Mouse (Mus musculus) c-Kit-positive CD71-negative TER-119-negative erythroid progenitor cells, embryonic 14.5 days (primary cell): ENCODE measurements at regions not wholly inside any gene's neighbourhood (a gene's known extent, or its start where the extent isn't known, plus 50 kb on each side); places are given as distances from the start of the nearest gene placed in this dataset.

ENCODE experiments used
- DNase-seq: peaks from one replicate; pipeline ENCODE4 v3.0.0-alpha.2; 2013; ENCODE audit warnings: low read depth

DNA sequence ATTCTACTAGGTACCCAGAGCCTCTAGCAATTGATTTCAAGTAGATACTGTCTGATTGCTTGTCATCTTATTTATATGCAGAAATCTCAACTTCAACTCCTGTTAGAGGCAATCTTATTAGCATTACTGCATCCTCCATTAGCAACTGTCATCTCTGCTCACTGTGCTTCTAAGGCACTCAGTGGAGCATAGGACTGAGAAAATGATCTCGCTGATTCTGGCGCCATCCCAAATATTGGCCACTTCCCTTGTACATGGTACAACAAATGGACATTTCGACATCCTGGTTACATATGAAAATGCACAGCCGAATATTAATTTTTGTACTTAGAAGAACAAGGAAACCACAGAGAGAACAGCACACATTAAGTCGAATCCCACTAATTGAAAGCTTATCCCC lies 329.7 kb upstream of the G2e3 start:
- DNase-seq: no peak

DNA sequence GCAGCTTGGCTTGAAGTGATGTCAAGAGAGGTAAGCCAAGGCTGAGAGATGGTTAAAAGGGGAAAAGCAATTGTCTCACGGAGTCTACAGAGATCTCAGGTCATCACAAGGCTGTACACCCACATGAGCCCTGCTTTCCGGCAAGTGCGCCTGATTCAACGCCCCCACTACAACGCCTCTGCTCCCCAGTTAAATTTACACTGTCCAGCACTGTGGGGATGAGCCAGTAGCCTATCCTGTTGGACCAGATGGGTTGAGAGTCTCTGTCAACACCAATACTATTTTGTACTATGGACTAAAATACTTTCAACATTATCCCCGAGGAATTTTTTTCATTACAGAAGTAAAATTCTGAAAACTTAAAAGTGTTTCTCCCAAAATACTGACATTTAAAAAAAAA lies 331.8 kb upstream of the G2e3 start:
- DNase-seq: no peak

DNA sequence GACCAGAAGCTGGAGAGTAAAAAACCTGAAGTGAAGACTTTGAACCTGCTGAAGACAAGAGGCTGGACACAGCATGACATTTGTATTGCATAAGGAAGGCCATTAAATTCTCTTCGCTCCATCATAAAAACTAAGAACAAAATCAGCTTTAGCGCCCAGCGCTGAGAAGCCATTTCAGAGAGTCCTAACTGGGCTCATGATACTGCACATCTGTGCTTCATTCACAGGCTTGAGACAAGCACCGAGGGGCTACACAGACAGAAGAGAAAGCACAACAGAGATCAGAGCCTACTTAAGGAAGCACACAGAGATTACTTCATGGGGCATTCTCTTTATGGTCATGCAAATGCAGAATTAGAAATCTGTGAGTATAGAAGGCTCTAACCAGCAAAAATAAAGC lies 338.2 kb upstream of the G2e3 start:
- DNase-seq: no peak

DNA sequence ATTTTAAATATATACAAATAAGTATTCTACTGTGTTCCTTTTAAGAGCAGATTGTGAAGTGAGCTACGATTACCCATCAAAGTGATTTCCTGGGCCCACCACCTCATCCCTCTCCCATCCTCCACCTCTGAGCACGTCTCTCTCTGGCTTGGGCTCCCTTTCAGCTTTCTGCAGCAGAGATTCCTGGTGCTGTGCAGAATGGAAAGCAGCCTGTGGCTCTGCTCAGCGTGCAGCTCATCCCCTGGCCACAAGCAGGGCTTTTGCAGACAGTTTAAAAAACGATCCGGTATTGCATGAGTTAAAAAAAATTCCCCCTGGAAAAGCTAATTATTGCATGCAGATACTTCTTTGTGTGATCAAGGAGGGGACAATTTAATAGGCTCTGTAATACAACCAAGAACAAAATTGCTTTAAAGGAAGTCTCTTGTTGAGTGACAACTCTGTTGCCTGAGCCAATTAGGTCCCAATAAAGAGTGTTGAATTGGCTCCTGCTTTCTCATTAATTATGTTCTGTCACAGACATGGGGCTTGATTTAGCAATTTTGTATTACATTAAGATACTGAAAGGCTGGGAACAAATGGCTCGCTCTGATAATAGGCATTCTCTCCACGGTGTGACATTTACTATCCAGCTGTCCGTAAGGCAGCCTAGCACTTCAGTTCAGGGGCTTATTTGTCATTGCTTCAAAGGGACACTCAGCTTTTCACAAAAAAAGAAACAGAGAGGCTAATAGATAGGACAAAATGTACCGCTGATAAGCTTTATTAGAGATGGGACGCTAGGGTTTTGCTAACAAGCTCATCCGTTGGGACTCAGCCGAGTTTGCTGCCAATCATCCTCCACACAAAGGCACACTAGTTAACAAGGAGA lies 345.9 kb upstream of the G2e3 start:
- no peak for DNase-seq

DNA sequence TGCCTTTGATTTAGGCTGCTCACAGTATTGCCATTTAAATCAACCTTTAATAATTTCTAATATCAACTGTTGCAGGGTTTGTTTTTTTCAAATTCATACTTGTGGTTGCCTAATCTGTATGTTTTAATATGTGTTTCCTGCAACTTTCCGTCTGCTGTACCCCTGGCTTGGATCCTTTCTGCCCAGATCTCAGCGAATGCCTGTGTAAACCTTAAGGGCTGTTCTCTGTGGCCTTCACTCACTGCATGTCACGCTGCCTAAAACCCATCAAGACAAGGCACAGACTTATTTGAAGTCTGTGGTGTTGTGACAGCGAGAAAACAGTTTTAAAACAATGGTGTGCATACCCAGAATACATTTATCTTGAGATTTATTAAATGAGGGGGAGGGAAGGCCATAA lies 346.8 kb upstream of the G2e3 start:
- DNase-seq: no peak

DNA sequence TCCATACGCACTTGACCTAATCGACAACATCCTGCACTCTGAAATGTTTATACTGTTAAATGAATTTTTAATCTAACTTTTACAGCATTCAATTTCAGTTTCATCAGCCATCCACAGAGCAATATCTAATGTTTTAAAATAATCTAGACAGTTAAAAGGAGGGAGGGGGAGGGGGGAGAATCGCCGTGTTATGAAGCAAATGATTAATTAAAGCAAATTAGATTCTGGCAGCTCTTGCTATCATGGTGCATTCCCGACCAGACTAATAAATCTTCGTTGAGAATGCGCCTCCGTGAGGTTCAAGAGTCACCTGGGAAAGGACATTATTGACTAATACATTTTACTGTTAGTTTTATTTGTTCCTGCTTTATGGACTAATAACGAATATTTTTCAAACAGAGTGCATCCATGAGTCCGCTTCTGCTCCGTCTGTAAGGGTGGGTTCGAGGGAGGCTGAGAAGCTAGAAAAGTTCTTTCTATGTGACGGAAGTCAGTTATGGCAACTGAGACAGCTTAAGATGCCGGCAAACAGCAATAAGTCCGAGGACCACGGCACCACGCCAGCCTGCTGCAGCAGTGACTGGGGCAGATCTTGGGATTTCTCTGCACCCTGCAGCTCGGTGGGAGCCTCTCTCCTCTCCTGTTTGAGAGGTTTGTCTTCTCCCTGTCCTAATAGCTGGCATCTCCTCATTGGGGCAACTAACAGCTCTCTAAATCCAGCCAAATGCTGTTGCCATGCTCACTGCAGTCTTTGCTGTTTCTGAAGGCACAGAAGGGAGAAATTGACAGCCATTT lies 347.4 kb upstream of the G2e3 start:
- DNase-seq: no peak

DNA sequence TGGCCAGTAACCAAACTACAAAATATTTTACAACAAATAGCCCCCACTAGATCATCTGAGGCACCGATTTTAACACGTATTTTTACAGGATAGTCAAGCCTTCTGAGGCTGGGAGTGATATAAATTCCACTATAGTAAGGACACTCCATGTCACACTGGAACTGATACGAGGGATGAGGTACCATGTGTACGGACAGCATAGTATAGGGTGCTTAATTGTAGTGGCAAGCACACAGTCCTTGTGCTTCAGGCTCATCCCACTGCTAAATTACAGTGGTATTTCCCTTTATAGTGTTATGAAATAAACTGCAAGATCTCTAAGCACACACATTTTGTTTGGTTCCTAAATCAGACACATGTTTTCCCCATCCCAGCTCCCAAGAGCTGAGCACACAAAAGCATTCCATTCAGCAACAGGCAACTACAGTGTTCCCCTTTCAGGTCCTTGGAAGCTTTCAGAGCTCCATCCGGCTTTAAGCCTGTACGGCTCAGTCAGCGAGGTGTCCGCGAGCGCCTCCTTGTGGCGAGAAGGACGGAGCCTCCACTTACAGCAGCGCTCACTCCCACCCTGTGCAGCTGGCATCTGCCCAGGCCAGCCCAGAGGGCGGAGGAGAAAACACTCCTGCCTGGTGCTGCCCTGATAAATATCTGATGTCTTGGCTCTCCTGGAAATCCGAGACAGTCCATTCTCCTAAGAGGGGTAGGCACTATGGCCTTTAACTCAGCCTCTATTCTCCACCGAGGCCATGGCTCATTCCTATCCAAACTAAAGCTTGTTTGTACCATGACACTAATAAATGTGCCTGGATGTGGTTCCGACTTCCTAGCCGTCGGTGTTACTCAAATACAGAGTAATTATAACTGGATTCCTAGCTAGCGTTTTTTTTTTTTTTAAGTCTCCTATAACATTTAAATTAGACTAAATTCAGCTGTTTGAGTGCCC lies 348.3 kb upstream of the G2e3 start:
- DNase-seq: peak; percentile 17

DNA sequence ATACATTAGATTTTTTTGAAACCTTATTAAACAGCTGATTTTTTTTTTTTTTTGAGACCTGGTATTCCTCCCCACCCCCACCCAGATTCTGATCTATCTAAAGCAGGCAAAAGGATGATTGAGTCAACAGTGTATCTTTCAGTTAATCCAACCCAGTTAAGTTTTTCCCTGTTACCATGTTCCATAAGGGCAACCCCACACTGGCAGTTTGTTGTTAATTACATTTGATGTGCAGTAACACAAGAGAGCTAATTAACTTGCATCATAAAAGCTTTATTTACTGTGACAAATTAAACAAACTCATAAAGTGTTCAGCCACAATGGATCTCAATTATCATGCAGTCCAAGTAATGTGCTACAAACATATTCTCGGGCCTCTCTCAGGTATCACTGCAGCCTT lies 346.8 kb upstream of the Prkd1 start:
- no peak for DNase-seq

DNA sequence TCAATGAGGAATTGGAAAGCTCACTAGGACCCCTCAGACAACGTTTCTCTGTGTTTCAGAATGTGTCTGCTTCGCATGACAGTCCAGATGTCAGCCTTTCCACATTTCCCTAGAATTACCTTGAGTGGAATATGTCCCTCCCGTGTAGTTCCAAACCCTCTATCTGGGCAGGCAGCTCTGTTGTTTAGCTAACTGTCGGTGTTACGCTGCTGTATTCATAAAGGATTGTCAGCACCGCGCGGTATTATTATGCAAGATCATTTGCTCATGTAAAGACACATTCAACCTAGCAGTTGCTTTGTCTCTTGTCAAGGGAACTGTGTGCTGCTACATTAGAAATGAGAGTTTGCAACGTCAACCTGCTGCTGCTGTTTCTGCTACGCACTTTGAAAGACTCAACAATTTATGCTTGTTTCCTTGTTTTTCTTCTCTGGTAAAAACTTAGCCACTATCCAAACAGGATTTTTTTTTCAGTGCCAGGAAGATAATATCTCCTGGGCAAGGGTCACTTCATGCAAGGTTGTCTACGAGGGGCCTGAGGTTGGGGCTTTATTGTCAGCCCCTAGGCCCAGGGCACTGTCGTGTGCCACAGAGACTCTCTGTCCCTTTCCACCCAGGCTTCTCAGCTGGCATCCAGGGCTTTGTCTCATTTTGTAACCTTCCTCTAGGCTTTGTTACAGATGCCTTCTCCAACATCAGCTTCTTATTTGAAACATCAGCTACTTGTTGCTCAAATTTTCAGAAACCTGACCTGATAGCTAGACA lies 340.8 kb upstream of the Prkd1 start:
- DNase-seq: no peak

DNA sequence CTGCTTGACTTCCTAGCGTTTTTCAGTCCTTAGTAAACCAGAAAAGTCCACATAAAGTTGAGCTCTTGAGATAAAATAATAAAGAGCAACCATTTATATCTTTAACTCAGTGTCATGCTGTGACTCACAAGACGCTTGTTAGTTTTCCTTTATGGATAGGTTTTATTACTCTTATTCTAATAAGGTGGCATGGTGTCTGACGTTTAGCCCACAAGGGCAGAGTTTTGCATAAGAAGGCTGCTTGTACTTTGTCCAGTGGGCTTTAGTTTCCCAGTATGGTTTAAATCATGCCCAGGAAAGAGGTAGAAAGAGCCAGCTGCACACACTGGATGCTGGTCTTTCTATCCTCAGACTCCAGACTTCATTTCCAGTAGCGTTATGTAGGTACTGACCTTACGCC lies 332.4 kb upstream of the Prkd1 start:
- no peak for DNase-seq

DNA sequence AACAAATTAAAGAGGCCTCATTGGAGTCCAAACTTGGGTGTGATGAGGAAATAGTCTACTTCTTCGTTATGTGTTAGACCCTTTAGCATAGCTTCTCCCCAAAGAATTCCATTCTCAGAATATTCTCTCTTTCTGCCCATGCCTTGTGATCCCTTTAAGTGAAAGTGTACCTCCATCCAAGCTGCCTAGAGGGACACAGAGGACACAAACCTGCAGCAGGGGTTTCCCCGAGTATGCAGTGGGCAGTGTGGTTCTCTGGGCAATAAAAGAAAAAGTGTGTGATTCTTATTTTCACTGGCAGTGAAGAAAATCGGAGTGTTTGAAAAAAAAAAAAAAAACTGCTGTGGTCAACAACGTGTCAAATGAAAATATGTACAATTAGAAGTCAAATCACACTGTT lies 331.9 kb upstream of the Prkd1 start:
- no peak for DNase-seq

DNA sequence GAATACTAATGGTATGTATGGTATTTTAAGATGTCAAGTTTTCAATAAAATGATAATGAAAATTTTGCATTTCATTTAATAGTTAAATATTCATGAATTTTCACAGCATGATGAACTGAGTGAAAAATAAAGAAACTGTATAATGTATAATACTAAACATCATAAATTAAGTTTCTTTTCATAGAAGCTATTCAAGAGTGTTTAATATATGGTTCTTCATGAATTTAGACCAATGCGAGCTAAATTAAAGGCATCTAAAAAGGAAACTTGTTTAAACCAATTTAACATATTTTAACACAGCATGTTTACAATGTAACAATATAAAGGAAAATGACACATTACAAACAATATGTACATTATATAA lies 321.8 kb upstream of the Prkd1 start:
- DNase-seq: no peak

DNA sequence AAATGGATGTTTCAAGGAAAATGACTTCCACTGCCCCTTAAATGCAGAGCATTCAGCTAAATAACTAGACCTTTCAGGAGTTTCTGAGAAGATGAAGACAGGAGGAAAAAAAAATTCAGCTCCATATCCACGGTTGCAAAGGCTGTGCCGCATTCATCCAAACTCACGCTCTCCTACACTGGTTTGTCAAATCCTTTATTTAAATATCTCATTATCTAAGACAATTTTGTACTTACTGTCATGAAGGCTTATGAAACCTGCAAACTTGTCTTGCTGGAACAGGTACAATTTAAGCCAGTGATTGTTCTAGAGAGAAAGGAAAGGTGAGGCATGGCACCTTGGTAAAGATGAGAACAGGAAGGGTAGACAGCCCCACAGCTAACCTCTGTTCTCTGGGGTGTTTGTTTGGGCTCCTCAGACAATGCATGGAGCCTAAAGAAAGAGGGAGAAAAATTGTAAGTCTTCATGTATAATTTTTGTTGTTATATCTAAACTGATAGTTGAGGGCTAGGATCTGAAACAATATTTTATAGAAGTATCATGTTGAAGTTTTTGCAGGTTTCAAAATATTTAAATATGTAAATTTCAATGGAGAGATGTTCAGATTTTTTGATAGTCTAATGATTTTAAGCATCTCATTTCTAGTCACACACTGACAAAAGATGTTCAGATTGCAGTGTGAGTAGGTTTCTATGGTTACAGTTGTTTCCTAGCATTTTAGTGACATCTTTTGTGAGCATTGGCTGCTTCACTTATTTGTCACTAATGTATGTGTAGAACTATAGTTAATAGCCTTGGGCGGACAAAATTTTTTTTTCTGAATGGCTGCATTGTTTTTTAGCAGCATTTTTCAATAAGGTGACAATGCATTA lies 321.2 kb upstream of the Prkd1 start:
- DNase-seq: no peak

DNA sequence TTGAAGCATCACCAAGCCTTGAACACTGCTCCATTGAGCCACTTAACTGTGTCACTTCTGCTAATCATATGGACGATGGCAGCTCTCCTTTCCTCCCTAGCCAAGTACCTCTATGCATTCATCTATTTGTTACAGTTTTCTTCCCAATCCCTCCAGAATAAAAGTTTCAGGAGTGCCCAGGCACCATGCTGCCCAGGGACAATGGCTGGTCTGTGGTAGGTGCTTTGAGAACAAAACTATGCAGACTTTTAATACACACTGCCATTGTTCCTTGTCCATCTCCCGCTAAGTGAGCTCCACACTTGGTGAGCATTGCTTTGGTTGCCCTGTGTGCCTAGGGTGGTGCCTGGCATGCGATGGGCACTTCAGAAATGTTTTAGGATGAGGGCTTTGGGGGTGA lies 320.5 kb upstream of the Prkd1 start:
- no peak for DNase-seq

DNA sequence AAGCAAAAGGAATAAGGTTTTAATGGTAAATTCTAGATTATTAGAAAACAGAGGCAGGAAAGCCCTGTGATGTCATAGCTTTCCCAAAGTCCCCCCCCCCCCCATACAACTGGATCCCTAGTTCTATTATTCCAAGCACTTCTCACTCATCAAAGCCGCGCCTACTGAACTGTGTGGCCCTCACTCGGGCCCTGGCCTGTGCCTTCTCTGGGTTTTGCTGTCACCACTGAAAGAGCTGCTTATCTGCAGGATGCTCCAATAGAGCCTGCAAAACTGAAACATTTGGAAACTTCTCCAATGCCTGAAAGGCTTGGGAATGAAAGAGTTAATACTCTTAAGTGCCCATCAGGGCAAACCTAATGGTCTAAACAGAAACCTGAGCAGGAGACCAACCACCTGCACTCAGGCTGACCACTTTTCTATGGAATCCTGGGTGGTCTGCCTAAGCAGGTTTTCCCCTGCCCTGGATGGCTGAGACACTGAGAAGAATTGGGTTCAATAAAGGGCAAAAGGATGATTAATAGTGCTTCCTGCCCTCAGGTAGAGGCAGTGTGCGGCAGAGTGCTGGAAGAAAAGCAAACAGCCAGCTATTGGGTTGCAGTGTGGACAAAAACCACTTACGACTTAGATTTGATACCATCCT lies 318.4 kb upstream of the Prkd1 start:
- DNase-seq: no peak

DNA sequence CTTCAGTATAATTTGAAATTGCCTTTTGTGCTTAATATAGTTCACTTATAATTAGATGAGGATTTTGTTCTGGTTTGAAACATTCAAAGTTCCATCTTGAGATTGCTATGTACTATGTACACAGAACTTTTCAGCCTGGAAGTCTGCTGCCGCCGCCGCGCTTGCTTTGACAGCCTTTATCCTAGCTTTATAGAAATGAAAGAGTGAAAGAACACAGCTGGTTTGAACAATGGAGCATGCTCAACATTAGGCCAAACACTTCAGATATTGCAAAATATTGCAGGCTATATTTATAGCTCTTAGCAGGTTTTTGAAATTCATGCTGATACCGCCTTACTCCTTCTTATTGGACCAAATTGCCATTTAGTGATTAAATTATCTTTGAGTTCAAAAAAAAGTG lies 305.1 kb upstream of the Prkd1 start:
- no peak for DNase-seq

DNA sequence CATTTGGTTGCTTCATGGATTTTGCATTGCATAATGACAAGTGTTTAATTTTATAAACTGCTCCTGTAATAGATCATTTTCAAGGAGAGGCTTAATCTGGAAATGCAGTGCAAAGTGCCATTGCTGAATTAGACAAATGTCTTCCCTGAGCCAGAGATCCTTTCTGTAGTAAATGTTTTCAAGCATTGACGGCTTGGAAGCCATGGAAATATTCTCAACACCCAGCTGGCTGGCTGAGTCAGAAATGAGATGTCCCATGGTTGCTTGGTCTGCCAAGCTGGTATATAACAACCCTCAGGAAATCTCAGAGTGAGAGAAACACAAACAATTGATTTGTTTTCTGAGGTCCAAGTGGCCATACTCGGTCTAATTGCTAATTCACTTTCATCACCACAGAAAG lies 298.1 kb upstream of the Prkd1 start:
- DNase-seq: no peak

DNA sequence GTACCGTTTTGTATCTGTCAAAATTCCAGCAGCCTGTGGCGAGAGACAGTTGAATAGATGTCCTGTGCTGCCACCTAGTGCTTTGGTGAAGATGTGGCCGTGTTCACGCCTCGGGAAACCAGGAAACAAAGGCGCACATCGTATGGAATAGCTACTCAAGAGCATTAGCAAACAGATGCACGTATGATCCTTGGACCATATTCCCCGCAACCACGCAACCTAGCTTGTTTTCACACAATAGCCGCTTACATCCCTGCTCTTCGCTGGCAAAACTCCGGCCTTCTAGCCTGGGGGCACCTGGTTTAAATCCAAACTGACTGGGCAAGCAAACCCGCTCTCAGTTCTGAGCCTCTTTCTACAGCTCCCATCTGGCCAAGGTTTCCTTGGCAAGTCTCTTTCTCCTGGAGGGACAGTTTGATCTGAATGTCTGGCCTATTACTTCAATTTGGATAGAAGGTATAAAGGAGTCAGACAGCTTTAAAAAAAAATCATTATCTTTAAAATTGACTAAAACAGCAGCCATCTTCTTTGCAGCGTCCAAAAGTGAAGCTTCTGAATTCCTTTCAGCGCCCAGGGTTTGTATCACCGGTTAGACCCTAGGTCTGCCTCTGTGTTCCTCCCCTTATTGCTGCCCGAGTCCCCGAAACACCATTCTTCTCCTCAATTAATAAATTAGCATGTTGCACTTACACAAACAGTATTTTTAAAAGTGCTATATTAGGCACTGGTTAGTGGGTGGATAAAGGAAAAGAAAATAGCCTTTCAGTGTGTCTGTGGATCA lies 295.0 kb upstream of the Prkd1 start:
- peak; percentile 13 for DNase-seq

DNA sequence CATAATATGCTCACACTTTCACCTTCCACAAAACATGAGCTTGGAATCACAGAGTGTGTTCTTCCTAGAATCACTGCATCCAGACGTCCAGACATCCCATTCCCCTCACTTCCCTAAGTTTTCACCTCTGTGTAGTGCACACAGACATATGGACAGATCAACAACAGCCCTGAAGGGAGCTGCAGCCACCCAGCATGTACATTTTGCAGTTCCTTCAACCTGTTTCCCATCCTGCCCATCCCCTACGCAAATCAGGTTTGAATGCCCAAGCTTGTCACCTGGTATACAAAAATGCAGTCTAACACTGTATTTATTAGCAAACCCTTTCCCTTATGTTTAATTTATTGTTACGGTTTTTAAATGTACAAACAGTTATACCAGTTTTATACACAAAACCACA lies 294.4 kb upstream of the Prkd1 start:
- DNase-seq: no peak
